In genomic region chr4:134669742-134670354, GRCm38 (mm10) we compare ENCODE assay signal across 10 mouse cellular contexts. TPM values are rescaled to one million over a fixed set of nuclear protein-coding genes. Genes with fewer than 3 reads are reported as not detected.
DNase-seq lines count a peak whose midpoint lies in the region; ATAC-seq lines count a peak whose summit lies in the region.
"Had no signal": no experiment of that assay in that cellular context is flagged by ENCODE, and none has a peak within 500 bp of the region (broad histone marks: within the 10 kb centered on the region; RNA-seq: fewer than 3 reads in every experiment).

No protein-coding gene starts in this region.

- no peaks in the 10 kb centered on the region for H3K9me3 ChIP-seq in kidney, embryonic 15.5 days (replicated peaks)

- peak; percentile 48 for DNase-seq in cerebellum, adult 8-10 months
- no peak for DNase-seq in cerebellum, postnatal 10 days
- peak; percentile 31 for DNase-seq in kidney, adult 11 months
- peak; percentile 66 for DNase-seq in adrenal gland, postnatal 10 days
- DNase-seq in kidney, postnatal 10 days: peak; percentile 56
- no peak for DNase-seq in Muller cell, postnatal 12 days (ENCODE audit: inconsistent ontology term)
- DNase-seq: forebrain, postnatal 0 days had no signal

- no peak for ATAC-seq in kidney, embryonic 15.5 days (replicated peaks; ENCODE audit: low FRiP score)
- ATAC-seq in granulocyte monocyte progenitor cell, adult 5-6 weeks (replicated peaks; ENCODE audit: poor library complexity, severe bottlenecking): no peak
- ATAC-seq: forebrain, postnatal 0 days; hindbrain, postnatal 0 days had no signal

- no peak overlapping the region for H3K27ac ChIP-seq in kidney, embryonic 15.5 days
- H3K27ac ChIP-seq: hindbrain, postnatal 0 days had no signal

- no peak overlapping the region for H3K4me3 ChIP-seq in kidney, embryonic 15.5 days (replicated peaks)

- H3K27me3 ChIP-seq in kidney, embryonic 15.5 days: no peaks in the 10 kb centered on the region

- no peaks in the 10 kb centered on the region for H3K36me3 ChIP-seq in kidney, embryonic 15.5 days

- no peak overlapping the region for H3K9ac ChIP-seq in kidney, embryonic 15.5 days
- H3K9ac ChIP-seq: forebrain, postnatal 0 days had no signal

- peaks cover 53% of the 10 kb centered on the region for H3K4me1 ChIP-seq in kidney, embryonic 15.5 days

- 50% methylated on average over 17 of the region's 17 CpGs for WGBS in kidney, embryonic 15.5 days

- no peak overlapping the region for H3K4me2 ChIP-seq in kidney, embryonic 15.5 days

RNA-seq across cellular contexts. Expression of gene Man1c1, which starts 34.2 kb away (rescaled TPM):
- polyA plus RNA-seq in kidney, embryonic 15.5 days (2015; fragmentation: Nextera tagmentation; extraction: Ambion mirVana): 4.3 and 5.1 TPM in 2 replicates
- 10 to 100 TPM; 21.3 TPM for total RNA-seq in adrenal gland, postnatal 10 days (2021)
- total RNA-seq in granulocyte monocyte progenitor cell, adult 5-6 weeks (2014; fragmentation: Nextera tagmentation): 9.5 and 11.6 TPM in 2 replicates
- total RNA-seq in granulocyte monocyte progenitor cell, adult 5-6 weeks (2017): 4.8 and 5.1 TPM in 2 replicates

Comparison
In these comparisons a context has a peak if more than half of its experiments do, and no peak if none do; other contexts are left out.
1. DNase-seq: peak in cerebellum, adult 8-10 months (single experiment), kidney, adult 11 months (single experiment), adrenal gland, postnatal 10 days (single experiment) and kidney, postnatal 10 days (single experiment); none in cerebellum, postnatal 10 days (0 of 2) and Muller cell, postnatal 12 days (single experiment).